Mouse (Mus musculus) bone marrow macrophage, adult 2 months (primary cell): ENCODE measurements at regions not wholly inside any gene's neighbourhood (a gene's known extent, or its start where the extent isn't known, plus 50 kb on each side); places are given as distances from the start of the nearest gene placed in this dataset.
A peak's percentile ranks its signal among the peaks of the same experiment; 100 is the strongest.

Experiments
- H3K27ac ChIP-seq: 2 replicates; pipeline ENCODE4 v1.5.1; 2012; ENCODE audit warnings: low read depth, low read length; ENCODE audit not compliant: insufficient read depth
- H3K4me1 ChIP-seq: 2 replicates; pipeline ENCODE4 v1.6.1; 2012; ENCODE audit warnings: low read length; ENCODE audit not compliant: control insufficient read depth, insufficient read depth
- H3K4me3 ChIP-seq: 2 replicates; pipeline ENCODE4 v1.5.1; 2012; ENCODE audit warnings: mild to moderate bottlenecking, low read length, moderate library complexity; ENCODE audit not compliant: insufficient read depth
- CTCF ChIP-seq: IDR thresholded peaks from 2 replicates; pipeline ENCODE4 v1.5.1; 2012; ENCODE audit warnings: low read depth, mild to moderate bottlenecking, low read length, moderate library complexity
- POLR2A ChIP-seq: IDR thresholded peaks from 2 replicates; pipeline ENCODE4 v1.6.1; 2012; ENCODE audit warnings: mild to moderate bottlenecking, low read depth, low read length, borderline replicate concordance

DNA sequence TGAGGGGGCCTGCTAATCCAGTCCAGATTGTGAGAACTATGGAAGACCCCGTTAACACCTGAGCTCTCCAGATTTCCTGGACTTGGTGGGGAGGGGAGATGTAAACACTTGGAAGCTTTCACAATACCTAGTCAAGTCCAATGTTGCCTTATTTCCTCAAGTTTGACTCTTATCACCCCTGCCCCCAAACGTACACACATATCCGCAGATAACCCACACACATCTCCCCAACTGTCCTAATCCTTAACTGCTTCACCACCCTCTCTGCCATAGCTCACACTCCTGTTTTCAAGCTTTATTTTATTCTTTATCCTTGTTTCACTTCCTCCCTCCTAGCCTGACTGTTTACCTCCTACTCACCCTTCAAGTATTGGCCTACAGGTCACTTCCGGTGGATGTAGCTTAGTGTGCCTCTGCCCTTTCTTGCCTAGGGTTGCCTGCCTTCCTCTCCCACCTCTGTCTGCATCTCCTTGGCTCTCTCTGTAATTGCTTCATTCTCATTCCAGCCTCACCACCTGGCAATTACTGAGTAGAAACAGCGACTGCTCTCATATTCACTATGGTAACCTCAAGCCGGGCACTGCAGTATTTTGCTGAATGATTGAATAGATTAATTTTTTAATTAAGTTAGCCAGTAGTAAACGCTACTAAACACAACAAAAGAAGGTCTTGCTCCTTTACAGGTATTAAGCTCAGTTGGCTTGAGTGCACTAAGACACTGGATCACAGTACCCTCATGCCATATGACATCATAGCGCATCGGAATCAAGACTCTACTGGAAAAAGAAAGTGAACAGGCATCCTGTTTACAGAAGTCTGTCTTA is 125.3 kb upstream of the Cpeb2 start:
- Histone ChIP-seq H3K4me3 (no peak overlapping the region), H3K4me1 (peaks cover 19% of the 10 kb centered on the region), H3K27ac (no peak overlapping the region)
- TF ChIP-seq POLR2A: no peak
- TF ChIP-seq CTCF: no peak

DNA sequence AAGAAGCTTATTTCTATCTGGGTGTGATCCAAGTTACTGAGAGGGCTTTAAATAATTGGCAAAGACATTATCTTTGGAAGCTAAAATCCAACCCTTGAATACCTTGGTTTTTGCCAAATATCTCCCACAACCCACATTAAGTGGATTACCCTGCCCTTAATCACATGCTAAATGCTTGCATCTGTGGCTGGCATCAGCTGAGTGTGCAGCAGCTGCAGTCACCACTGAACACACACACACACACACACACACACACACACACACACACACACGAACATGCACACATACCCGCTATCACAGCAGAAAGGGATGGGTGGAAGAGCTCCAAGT is 124.7 kb upstream of the Cpeb2 start:
- no peak overlapping the region for H3K4me3 ChIP-seq
- no peak overlapping the region for H3K27ac ChIP-seq
- no peak for TF ChIP-seq POLR2A
- TF ChIP-seq CTCF: no peak
- peaks cover 14% of the 10 kb centered on the region for H3K4me1 ChIP-seq

DNA sequence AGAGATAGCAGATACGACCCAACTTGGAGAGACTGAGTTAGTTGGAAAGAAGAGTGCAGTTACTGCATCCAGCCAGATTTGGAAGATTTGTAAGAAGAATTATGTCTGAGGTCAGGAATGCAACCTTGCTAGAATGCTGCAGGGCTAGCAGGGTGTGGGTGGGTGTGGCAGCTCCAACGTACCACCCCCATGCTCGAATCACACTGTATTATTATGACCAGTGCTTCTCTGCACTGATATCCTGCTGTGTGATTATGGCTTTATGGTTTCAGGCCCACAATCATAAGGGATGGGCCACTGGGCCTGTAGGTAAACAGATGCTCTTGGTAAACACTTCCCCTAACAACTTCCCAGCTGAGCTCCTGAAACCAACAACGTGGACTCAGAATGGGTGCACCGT is 122.8 kb upstream of the Cpeb2 start:
- H3K4me3 ChIP-seq: no peak overlapping the region

DNA sequence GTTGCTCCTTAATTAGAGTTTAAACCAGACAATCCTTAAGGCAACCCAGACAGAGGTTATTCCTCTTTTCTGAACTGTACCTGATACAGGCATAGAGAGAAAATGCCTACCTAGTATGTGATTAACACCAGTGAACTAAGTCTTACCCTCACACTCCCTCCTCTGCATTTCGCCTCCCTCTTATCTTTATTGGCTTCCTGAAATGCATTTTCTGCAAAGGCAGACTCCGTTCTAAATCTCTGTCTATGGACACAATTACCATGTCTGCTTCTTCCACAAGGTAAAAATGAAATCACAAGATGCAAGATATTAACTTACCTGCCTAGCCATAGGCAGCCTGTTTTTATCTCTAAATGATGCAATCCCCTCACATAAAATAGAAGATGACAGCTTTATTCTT is 121.2 kb upstream of the Cpeb2 start:
- TF ChIP-seq CTCF: no peak
- TF ChIP-seq POLR2A: no peak
- Histone ChIP-seq H3K27ac (no peak overlapping the region), H3K4me1 (peaks cover 23% of the 10 kb centered on the region), H3K4me3 (no peak overlapping the region)

More for the DNA sequence above, 122.8 kb upstream of the Cpeb2 start:
- TF ChIP-seq POLR2A: no peak
- TF ChIP-seq CTCF: no peak
- Histone ChIP-seq H3K4me1 (peaks cover 10% of the 10 kb centered on the region), H3K27ac (no peak overlapping the region)

DNA sequence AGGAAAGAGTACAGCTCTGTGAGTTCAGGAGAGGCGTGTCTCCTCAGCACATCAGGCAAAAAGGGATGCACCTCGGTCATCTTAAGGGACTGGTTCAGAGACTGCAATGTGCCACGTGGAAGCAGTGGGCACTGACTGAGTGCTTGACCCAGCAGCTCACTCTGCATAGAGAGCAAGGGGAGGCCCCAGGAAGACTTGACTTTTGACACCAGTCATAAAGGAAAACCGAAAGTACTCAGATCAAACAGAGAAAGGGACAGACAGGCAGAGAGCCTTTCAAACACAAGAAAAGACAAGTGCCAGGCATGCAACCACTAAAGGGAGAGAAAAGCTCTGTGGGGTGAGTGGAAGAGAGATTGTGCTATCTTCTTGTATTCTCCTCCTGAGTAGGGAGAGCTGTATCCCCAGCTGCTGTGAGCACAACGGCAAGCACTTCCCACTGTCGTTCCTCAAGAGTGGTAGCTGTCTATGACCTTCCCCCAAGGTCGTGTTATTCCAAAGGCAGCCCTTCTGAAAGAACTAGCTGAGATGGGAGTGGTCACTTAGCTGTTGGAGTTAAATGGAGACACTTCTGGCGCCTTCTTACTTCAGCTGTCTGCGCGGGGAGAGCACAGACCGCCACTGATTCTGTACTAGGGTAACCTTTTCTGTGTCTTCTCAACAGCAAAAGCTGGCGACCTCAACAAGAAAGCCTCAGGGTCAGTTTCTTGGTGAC is 119.4 kb upstream of the Cpeb2 start:
- Histone ChIP-seq H3K4me1 (peaks cover 22% of the 10 kb centered on the region), H3K4me3 (no peak overlapping the region), H3K27ac (no peak overlapping the region)
- TF ChIP-seq CTCF (no peak), POLR2A (no peak)

DNA sequence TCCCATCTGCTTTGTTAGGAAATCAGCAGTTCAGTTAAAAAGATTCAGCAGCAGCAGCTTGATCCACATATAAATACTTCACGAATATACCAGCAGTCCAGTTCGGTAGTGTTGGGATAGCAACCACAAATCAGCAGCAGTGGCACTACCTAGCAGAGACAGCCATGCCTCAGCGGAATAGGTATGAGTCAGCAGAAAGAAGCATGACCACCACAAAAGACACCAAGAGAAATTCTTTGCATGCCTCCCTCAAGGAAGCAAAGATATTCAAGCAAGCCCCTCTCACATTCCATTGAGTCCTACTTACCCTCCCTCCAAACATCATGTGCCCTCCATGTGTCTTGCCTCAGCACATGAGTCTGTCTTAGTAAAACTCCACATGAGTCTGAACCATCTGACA is 117.5 kb upstream of the Cpeb2 start:
- TF ChIP-seq POLR2A (no peak), CTCF (no peak)
- peaks cover 22% of the 10 kb centered on the region for H3K4me1 ChIP-seq
- H3K27ac ChIP-seq: no peak overlapping the region
- H3K4me3 ChIP-seq: no peak overlapping the region

DNA sequence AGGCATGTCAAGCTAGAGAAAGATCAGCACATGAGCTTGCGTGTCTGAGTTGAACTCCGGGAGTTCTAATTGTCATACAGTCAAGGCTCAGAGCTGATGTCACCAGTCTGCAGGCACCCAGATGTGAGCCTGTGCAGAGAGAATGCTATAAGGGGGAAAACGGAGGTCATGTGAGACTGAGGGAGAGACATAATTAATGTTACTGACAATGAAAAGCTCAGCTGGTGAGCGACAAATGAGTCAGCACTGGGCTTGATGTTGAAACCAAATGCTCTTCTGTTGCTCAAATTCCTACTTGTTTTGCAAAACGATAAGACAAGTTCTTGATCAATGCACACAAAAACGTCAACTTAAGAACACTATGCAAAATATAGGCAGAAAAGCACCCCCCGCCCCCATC is 116.1 kb upstream of the Cpeb2 start:
- Histone ChIP-seq H3K27ac (peak overlapping the region; percentile 46), H3K4me3 (no peak overlapping the region), H3K4me1 (peaks cover 22% of the 10 kb centered on the region)
- TF ChIP-seq CTCF (no peak), POLR2A (no peak)

DNA sequence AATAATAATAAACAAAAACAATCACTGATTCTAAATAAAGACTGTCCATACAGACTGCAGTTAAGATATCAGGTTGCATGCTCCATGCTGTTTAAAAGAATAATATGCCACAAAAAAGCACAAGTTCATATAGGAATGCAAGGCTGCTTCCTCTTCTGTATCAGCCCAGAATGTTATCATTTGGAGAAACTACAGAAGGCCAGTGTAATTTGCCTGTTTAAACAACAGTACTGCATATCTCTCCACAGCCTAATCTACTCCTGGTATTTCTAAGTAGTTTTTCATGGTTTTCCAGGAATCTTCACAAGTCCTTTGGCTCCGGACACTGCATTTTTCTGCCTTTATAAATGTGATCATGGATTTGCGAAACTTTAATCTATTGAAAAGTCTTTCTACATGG is 111.9 kb upstream of the Cpeb2 start:
- Histone ChIP-seq H3K27ac (no peak overlapping the region), H3K4me3 (no peak overlapping the region), H3K4me1 (peaks cover 10% of the 10 kb centered on the region)
- no peak for TF ChIP-seq POLR2A
- no peak for TF ChIP-seq CTCF

DNA sequence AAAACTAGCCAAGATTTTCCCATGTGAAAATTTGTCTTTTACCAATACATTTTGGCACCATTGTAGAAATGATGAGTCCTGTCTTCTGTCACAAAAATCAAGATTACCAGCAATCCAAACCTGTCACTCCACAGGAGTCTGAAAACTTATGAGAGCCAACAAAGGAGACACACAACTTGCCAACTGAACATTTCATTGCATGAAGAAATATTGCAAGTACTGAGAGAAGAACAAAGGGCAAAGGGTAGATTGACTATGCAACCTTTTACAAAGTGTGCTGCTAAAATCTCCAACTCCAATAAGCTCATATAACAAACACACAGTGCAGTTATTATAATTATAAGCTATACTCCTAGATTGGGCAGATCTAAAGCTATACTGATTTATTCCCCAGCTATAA is 108.7 kb upstream of the Cpeb2 start:
- TF ChIP-seq POLR2A (no peak), CTCF (no peak)
- Histone ChIP-seq H3K4me1 (no peaks in the 10 kb centered on the region), H3K4me3 (no peak overlapping the region), H3K27ac (no peak overlapping the region)
